Mouse (Mus musculus) myocyte (in vitro differentiated cells): ENCODE results near the gene Rpl10a.

Experiments used
- CEBPB ChIP-seq: IDR thresholded peaks from 2 replicates; pipeline ENCODE4 v1.6.1; 2011; ENCODE audit warnings: mild to moderate bottlenecking, moderate library complexity; ENCODE audit not compliant: poor library complexity, insufficient read depth, severe bottlenecking
- E2F4 ChIP-seq: IDR thresholded peaks from one replicate; pipeline ENCODE4 v1.6.1; 2011; ENCODE audit warnings: mild to moderate bottlenecking, control low read depth, moderate library complexity; ENCODE audit not compliant: insufficient read depth
- MAX ChIP-seq: IDR thresholded peaks from one replicate; pipeline ENCODE4 v1.6.1; 2011; ENCODE audit warnings: low read depth, mild to moderate bottlenecking, control low read depth
- MYOD1 ChIP-seq, 3 experiments: IDR thresholded peaks; one replicate each; pipeline ENCODE4 v1.6.1; 2011; ENCODE audit warnings: control low read depth in 2 of 3, low read depth in 2 of 3, mild to moderate bottlenecking in 2 of 3, moderate library complexity in 1 of 3; ENCODE audit not compliant: insufficient read length in 2 of 3, control insufficient read depth in 1 of 3
- MYOG ChIP-seq, 3 experiments: IDR thresholded peaks; one replicate each; pipeline ENCODE4 v1.6.1; 2011; ENCODE audit warnings: control low read depth in 2 of 3, low read depth in 2 of 3, mild to moderate bottlenecking in 2 of 3; ENCODE audit not compliant: insufficient read length in 2 of 3, control insufficient read depth in 1 of 3, insufficient read depth in 1 of 3
- POLR2A ChIP-seq: IDR thresholded peaks from one replicate; pipeline ENCODE4 v1.6.1; 2011; ENCODE audit warnings: low read depth, mild to moderate bottlenecking, control low read depth, moderate library complexity; ENCODE audit not compliant: insufficient read length
- POLR2AphosphoS2 ChIP-seq: IDR thresholded peaks from one replicate; pipeline ENCODE4 v1.6.1; 2011; ENCODE audit warnings: low read depth, control low read depth; ENCODE audit not compliant: insufficient read length
- REST ChIP-seq: IDR thresholded peaks from one replicate; pipeline ENCODE4 v1.6.1; 2011; ENCODE audit warnings: mild to moderate bottlenecking, control low read depth, moderate library complexity; ENCODE audit not compliant: insufficient read depth, insufficient read length
- SRF ChIP-seq: IDR thresholded peaks from one replicate; pipeline ENCODE4 v1.6.1; 2011; ENCODE audit warnings: low read depth; ENCODE audit not compliant: control insufficient read depth, insufficient read length
- TCF12 ChIP-seq: IDR thresholded peaks from one replicate; pipeline ENCODE4 v1.6.1; 2011; ENCODE audit warnings: mild to moderate bottlenecking, control low read depth; ENCODE audit not compliant: poor library complexity, insufficient read depth, severe bottlenecking
- TCF3 ChIP-seq: IDR thresholded peaks from one replicate; pipeline ENCODE4 v1.6.1; 2011; ENCODE audit warnings: low read depth, control low read depth; ENCODE audit not compliant: insufficient read length
- USF1 ChIP-seq: IDR thresholded peaks from one replicate; pipeline ENCODE4 v1.6.1; 2011; ENCODE audit warnings: low read depth, mild to moderate bottlenecking, control low read depth, moderate library complexity

- no peak for TF ChIP-seq TCF3
- TF ChIP-seq POLR2A: no peak
- no peak for TF ChIP-seq TCF12
- TF ChIP-seq POLR2AphosphoS2: no peak
- no peak for TF ChIP-seq REST
- TF ChIP-seq E2F4: no peak
- no peak for TF ChIP-seq MYOD1 (IDR thresholded peaks at IDR 0.05; ENCODE audit: control insufficient read depth in 1 of 3, insufficient read length in 2 of 3, low read depth in 2 of 3)
- TF ChIP-seq MAX: no peak
- no peak for TF ChIP-seq CEBPB
- no peak for TF ChIP-seq USF1
- TF ChIP-seq SRF: no peak
- no peak for TF ChIP-seq MYOG (IDR thresholded peaks at IDR 0.05; ENCODE audit: control insufficient read depth in 1 of 3, insufficient read depth in 1 of 3, insufficient read length in 2 of 3, low read depth in 2 of 3)
Measured at GRCm38 (mm10) chr17:28323786-28324185, 4.5 kb upstream of the Rpl10a start.
